Mouse (Mus musculus) kidney, adult 2 months (tissue): ENCODE results near the gene Rsrc1.

Experiments used
- CTCF ChIP-seq: fragments of 200-500 bp; conservative IDR thresholded peaks from 2 replicates; pipeline ENCODE4 v1.5.1; 2011; ENCODE audit warnings: low read depth, mild to moderate bottlenecking, control low read depth, low read length, moderate library complexity, mixed read lengths; ENCODE audit not compliant: insufficient read depth, insufficient read length
- POLR2A ChIP-seq: fragments of 200-500 bp; IDR thresholded peaks from one replicate; pipeline ENCODE4 v1.6.1; 2011; ENCODE audit warnings: low read depth, low read length, control low read depth

GRCm38 (mm10) chr3:66970661-66971331 is 10.4 kb upstream of the Rsrc1 start:
- TF ChIP-seq POLR2A (no peak), CTCF (no peak)
